Mouse (Mus musculus) spleen, adult 10 weeks (tissue): ENCODE results near the gene Cript. TPM values are rescaled to one million over a fixed set of nuclear protein-coding genes. Genes with fewer than 3 reads are reported as not detected.

Experiments
- polyA plus RNA-seq: library from polyadenylated mRNA; stranded (reverse); fragments of 350-450 nt; fragmentation: Illumina TruSeq; extraction: RNeasy Lipid Tissue Mini Kit (QIAGEN cat#74804); gene quantifications from one replicate; pipeline ENCODE4 v1.2.3, GENCODE M21; 2015; ENCODE audit warnings: low replicate concordance; ENCODE audit not compliant: insufficient read depth

Cript gene
- polyA plus RNA-seq, result 109 TPM

GRCm38 (mm10) chr17:87025269-87025949 lies at the start of gene Cript, which contains the start of gene Pigf:
Cript (plus strand) TSS chr17:87025550.
Pigf (minus strand) TSS chr17:87025406.

Other genes with a start within 250 kb of the Cript start
- gene Tmem247, start 108.2 kb upstream of the Cript start, polyA plus RNA-seq, result not detected
- gene Atp6v1e2, start 77.7 kb upstream of the Cript start, polyA plus RNA-seq, result not detected
- gene Rhoq, start 62.5 kb upstream of the Cript start, polyA plus RNA-seq, result 62.7 TPM
- gene Pigf, start 144 bp upstream of the Cript start, polyA plus RNA-seq, result 25.2 TPM
- 26.1 TPM for gene Socs5, start 82.1 kb downstream of the Cript start, polyA plus RNA-seq
- gene Mcfd2, start 240.4 kb downstream of the Cript start, polyA plus RNA-seq, result 71.1 TPM